Mouse (Mus musculus) heart, embryonic 16.5 days (tissue): Measurements from ENCODE around the gene Shank3. TPM values are rescaled to one million over a fixed set of nuclear protein-coding genes. Genes with fewer than 3 reads are reported as not detected.
A peak's percentile ranks its signal among the peaks of the same experiment; 100 is the strongest.

Experiments
- ATAC-seq: fragments of 200-750 bp; cut with Nextera tagmentation; replicated peaks from 2 replicates; pipeline ENCODE4 v1.8.0; 2017; ENCODE audit warnings: moderate number of reproducible peaks; ENCODE audit not compliant: insufficient read depth, low FRiP score; ENCODE audit errors: extremely low read depth
- H3K27ac ChIP-seq: fragments of 300-500 bp; sonication (generic); 2 replicates; pipeline ENCODE4 v1.5.1; 2014; ENCODE audit warnings: mild to moderate bottlenecking, low read length, control low read depth, moderate library complexity
- H3K27me3 ChIP-seq: fragments of 300-500 bp; sonication (generic); 2 replicates; pipeline ENCODE4 v1.6.1; 2014; ENCODE audit warnings: low read length, mixed read lengths; ENCODE audit not compliant: control insufficient read depth, insufficient read depth
- H3K36me3 ChIP-seq: fragments of 300-500 bp; sonication (generic); 2 replicates; pipeline ENCODE4 v1.6.1; 2014; ENCODE audit not compliant: control insufficient read depth, insufficient read depth
- H3K4me1 ChIP-seq: fragments of 300-500 bp; sonication (generic); 2 replicates; pipeline ENCODE4 v1.6.1; 2014; ENCODE audit warnings: low read length, mixed read lengths; ENCODE audit not compliant: control insufficient read depth, insufficient read depth
- H3K4me2 ChIP-seq: fragments of 300-500 bp; sonication (generic); 2 replicates; pipeline ENCODE4 v1.6.1; 2014; ENCODE audit warnings: low read depth, mild to moderate bottlenecking, control low read depth, low read length
- H3K4me3 ChIP-seq: fragments of 300-500 bp; sonication (generic); 2 replicates; pipeline ENCODE4 v1.5.1; 2014; ENCODE audit warnings: mild to moderate bottlenecking, control low read depth, low read length
- H3K9ac ChIP-seq: fragments of 300-500 bp; sonication (generic); 2 replicates; pipeline ENCODE4 v1.6.1; 2014; ENCODE audit warnings: low read length, control low read depth
- H3K9me3 ChIP-seq: fragments of 300-500 bp; sonication (generic); replicated peaks from 2 replicates; pipeline ENCODE4 v1.6.1; 2016; ENCODE audit warnings: low read length; ENCODE audit not compliant: control insufficient read depth
- WGBS: fragments of 180-500 bp; shearing (Covaris S2); extraction: QIAGEN DNeasy Blood & Tissue Kit; methylation state at CpG from one replicate; pipeline ENCODE4 v1.1.7; 2014; 5-methylcytosine and 5-hydroxymethylcytosine counted together
- polyA plus RNA-seq: library from polyadenylated mRNA; unstranded; fragments of >200 nt; fragmentation: Nextera tagmentation; extraction: Ambion mirVana; gene quantifications from 2 replicates; pipeline ENCODE4 v1.2.1, GENCODE M21; 2015

Gene Shank3
- polyA plus RNA-seq, 1 experiment from 2014 or later = 1.6 TPM

DNA sequence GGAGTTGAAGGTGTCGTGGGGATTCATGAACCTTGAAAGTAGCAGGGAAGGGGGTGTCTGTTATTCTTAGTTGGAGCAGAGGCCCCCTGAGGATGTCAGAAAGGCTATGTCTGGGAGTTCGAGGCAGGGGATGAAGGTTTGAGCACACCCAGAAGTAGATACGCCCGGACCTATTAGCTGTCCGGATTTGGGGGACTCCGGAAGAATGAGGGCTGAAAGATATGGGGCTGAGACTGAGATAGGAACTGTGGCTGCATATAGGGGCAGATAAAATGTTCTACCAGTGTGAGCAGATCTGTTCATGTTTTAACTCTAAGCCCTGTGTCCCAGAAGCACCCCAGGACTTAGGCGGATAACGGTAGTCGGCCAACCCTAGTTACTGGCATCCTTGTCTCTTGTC lies 5.4 kb downstream of the Shank3 start:
- Histone ChIP-seq H3K27me3 (peaks cover 13% of the 10 kb centered on the region), H3K4me3 (no peak overlapping the region), H3K4me2 (no peak overlapping the region), H3K27ac (no peak overlapping the region), H3K36me3 (peaks cover 4% of the 10 kb centered on the region; the same call in 1 of the 2 replicates), H3K9ac (no peak overlapping the region), H3K9me3 (no peaks in the 10 kb centered on the region), H3K4me1 (no peaks in the 10 kb centered on the region)
- no peak for ATAC-seq
- 86% methylated on average over 9 of the region's 9 CpGs for WGBS

DNA sequence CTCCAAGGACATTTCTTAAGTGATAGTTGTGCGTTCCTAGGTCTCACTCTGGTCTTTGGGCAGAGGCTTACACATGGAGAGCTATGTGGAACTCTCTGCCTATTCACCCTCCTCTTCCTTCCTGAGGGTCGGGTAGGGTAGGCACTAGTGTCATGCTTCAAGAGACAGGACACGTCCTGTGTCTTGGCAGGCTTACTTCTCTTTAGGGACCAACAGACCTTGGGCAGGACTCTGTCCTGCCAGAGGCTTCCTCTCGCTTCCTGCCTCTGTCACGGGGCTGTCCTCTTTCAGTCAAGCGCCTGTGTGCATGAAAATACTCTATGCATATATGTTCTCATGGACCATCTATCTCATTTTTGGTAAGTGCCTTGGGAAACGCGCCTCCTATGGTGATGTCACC lies 8.3 kb downstream of the Shank3 start:
- H3K9me3 ChIP-seq = no peaks in the 10 kb centered on the region
- no peak overlapping the region for H3K4me2 ChIP-seq
- no peak overlapping the region for H3K9ac ChIP-seq
- H3K4me1 ChIP-seq = no peaks in the 10 kb centered on the region
- peaks cover 4% of the 10 kb centered on the region; the same call in 1 of the 2 replicates for H3K36me3 ChIP-seq
- no peak overlapping the region for H3K27ac ChIP-seq
- no peak overlapping the region for H3K4me3 ChIP-seq
- ATAC-seq = no peak
- WGBS = 72% methylated on average over 8 of the region's 8 CpGs
- no peaks in the 10 kb centered on the region for H3K27me3 ChIP-seq

GRCm38 (mm10) chr15:89512679-89513078 lies 13.3 kb downstream of the Shank3 start:
- Histone ChIP-seq H3K4me2 (no peak overlapping the region), H3K27me3 (no peaks in the 10 kb centered on the region), H3K9ac (no peak overlapping the region), H3K36me3 (no peaks in the 10 kb centered on the region), H3K9me3 (no peaks in the 10 kb centered on the region), H3K4me3 (no peak overlapping the region), H3K27ac (no peak overlapping the region), H3K4me1 (no peaks in the 10 kb centered on the region)
- ATAC-seq = no peak
- 56% methylated on average over 4 of the region's 4 CpGs for WGBS

DNA sequence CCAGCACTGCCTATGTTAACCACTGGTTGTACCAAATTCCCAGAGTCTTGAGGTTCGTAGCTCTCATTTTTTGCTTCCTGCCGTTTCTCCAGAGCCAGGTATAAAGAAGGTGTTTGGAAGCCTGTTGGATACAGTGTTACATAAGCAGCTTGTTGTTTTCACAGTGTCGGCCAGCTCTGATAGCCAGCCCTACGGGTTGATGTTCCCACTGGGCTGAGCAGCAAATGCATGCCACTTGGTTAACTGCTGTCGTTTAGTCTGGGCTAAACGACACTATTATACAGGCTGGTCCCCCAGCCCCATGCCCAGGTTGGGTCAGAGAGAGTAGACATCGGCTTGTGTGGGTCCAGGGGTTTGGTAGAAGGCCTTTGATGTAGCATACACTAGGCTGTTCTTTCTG lies 22.5 kb downstream of the Shank3 start:
- no peaks in the 10 kb centered on the region for H3K36me3 ChIP-seq
- no peak overlapping the region for H3K27ac ChIP-seq
- no peak overlapping the region for H3K9ac ChIP-seq
- ATAC-seq = no peak
- peaks cover 40% of the 10 kb centered on the region for H3K27me3 ChIP-seq
- peaks cover 4% of the 10 kb centered on the region for H3K4me1 ChIP-seq
- no peak overlapping the region for H3K4me3 ChIP-seq
- WGBS = 62% methylated on average over 7 of the region's 7 CpGs
- H3K9me3 ChIP-seq = no peaks in the 10 kb centered on the region
- H3K4me2 ChIP-seq = no peak overlapping the region

GRCm38 (mm10) chr15:89522566-89523282 lies 23.3 kb downstream of the Shank3 start:
- H3K4me1 ChIP-seq = peaks cover 4% of the 10 kb centered on the region
- H3K4me2 ChIP-seq = no peak overlapping the region

GRCm38 (mm10) chr15:89523283-89523832 lies 23.9 kb downstream of the Shank3 start:
- H3K9me3 ChIP-seq = no peaks in the 10 kb centered on the region
- ATAC-seq = peak; percentile 37; the same call in 1 of the 2 replicates
- peak overlapping the region; percentile 89 for H3K4me2 ChIP-seq
- peak overlapping the region; percentile 60 for H3K4me3 ChIP-seq
- H3K4me1 ChIP-seq = peaks cover 4% of the 10 kb centered on the region
- 17% methylated on average over 42 of the region's 47 CpGs for WGBS
- H3K27me3 ChIP-seq = peaks cover 40% of the 10 kb centered on the region
- H3K36me3 ChIP-seq = no peaks in the 10 kb centered on the region
- H3K27ac ChIP-seq = no peak overlapping the region
- peak overlapping the region; percentile 30; the same call in 1 of the 2 replicates for H3K9ac ChIP-seq

More at GRCm38 (mm10) chr15:89522566-89523282, 23.3 kb downstream of the Shank3 start:
- no peak overlapping the region for H3K27ac ChIP-seq
- H3K4me3 ChIP-seq = no peak overlapping the region
- no peak overlapping the region for H3K9ac ChIP-seq
- no peak for ATAC-seq
- no peaks in the 10 kb centered on the region for H3K9me3 ChIP-seq
- H3K27me3 ChIP-seq = peaks cover 40% of the 10 kb centered on the region
- no peaks in the 10 kb centered on the region for H3K36me3 ChIP-seq
- 78% methylated on average over 10 of the region's 10 CpGs for WGBS

DNA sequence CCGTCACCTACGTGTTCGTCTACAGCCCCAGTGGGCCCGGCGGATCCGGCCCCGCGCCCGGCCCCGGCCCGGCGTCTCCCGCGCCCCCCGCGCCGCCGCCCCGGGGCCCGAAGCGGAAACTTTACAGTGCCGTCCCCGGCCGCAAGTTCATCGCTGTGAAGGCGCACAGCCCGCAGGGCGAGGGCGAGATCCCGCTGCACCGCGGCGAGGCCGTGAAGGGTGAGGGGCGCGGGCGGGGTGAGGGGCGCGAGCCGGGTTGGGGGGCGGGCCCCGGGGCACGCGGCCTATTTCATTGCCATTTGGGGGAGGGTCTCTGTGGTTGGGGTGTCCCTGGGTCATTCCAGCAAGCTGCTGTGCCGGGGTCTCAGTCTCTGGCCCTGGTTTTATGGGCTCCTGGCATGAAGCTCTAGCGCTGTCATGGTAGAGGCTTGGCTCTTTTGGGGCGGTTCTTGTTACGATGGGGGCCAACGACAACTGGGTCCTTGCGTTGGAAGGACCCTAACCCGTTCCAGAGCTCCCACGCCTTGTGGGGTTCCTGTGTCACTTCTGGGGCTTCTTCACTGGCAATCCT lies 24.7 kb downstream of the Shank3 start:
- no peaks in the 10 kb centered on the region for H3K36me3 ChIP-seq
- peak overlapping the region; percentile 64 for H3K9ac ChIP-seq
- peak overlapping the region; percentile 60 for H3K4me3 ChIP-seq
- 32% methylated on average over 49 of the region's 52 CpGs for WGBS
- H3K4me1 ChIP-seq = peaks cover 4% of the 10 kb centered on the region
- ATAC-seq = no peak
- peak overlapping the region; percentile 89 for H3K4me2 ChIP-seq
- no peak overlapping the region for H3K27ac ChIP-seq
- H3K9me3 ChIP-seq = no peaks in the 10 kb centered on the region
- peaks cover 40% of the 10 kb centered on the region for H3K27me3 ChIP-seq

DNA sequence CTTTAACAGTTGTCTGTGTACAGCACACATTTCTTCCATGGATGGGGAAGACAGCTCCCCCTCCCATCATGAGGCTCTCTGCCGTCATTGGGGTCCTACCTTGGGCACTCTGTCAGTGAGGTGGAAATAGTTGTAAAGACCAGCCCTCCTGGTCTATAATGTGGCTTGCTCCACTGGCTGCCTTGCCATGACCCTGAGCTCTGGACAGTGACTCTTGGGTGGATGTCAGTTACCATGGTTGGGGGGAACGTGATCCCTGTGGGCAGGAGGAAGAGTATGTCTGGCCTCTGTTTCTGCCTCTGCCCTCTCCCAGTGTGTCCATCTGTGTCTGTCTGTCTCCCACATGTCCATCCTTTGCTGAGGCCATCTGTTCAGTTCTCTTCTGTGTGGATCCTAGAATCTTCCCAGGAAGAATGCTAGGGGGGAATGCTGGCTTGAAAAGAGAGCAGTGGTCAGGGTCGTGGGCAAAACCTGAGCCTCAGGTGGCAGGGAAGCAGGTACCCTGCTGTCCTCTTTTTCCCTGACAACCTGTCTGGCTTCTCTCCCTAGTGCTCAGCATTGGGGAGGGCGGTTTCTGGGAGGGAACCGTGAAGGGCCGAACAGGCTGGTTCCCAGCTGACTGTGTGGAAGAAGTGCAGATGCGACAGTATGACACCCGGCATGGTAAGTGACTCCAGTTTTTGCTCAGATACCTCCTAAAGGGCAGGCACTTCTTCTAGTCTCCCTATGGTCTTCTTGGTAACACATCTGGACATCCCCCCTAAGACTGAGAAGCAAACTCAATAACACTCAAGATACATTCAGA lies 25.4 kb downstream of the Shank3 start:
- Histone ChIP-seq H3K27me3 (peaks cover 40% of the 10 kb centered on the region), H3K4me1 (peaks cover 4% of the 10 kb centered on the region), H3K4me2 (no peak overlapping the region; the same call in 1 of the 2 replicates), H3K9ac (no peak overlapping the region), H3K27ac (no peak overlapping the region), H3K4me3 (no peak overlapping the region; the same call in 1 of the 2 replicates), H3K9me3 (no peaks in the 10 kb centered on the region), H3K36me3 (no peaks in the 10 kb centered on the region)
- no peak for ATAC-seq
- WGBS = 72% methylated on average over 8 of the region's 8 CpGs
